Mouse (Mus musculus) heart, postnatal 0 days (tissue): ENCODE results near the gene BC035044. TPM values are rescaled to one million over a fixed set of nuclear protein-coding genes. Genes with fewer than 3 reads are reported as not detected.
"Not testable (repeated sequence)": the region's sequence is repeated elsewhere in the genome, so short reads cannot be mapped to it uniquely, and the experiment has no call there.

Experiments used
- ATAC-seq: fragments of 200-750 bp; cut with Nextera tagmentation; 2 replicates; pipeline ENCODE4 v1.8.0; 2017; ENCODE audit warnings: low read depth, moderate number of reproducible peaks, moderate library complexity; ENCODE audit not compliant: insufficient read depth
- DNase-seq: peaks from one replicate; pipeline ENCODE4 v3.0.0-alpha.2; 2016; ENCODE audit warnings: low spot score
- H3K27ac ChIP-seq: fragments of 300-500 bp; sonication (generic); 2 replicates; pipeline ENCODE4 v1.5.1; 2014; ENCODE audit warnings: low read depth, mild to moderate bottlenecking
- H3K27me3 ChIP-seq: fragments of 300-500 bp; sonication (generic); 2 replicates; pipeline ENCODE4 v1.6.1; 2014; ENCODE audit warnings: low read length, mixed read lengths; ENCODE audit not compliant: control insufficient read depth, insufficient read depth
- H3K36me3 ChIP-seq: fragments of 300-500 bp; sonication (generic); replicated peaks from 2 replicates; pipeline ENCODE4 v1.6.1; 2014; ENCODE audit warnings: low read length, mixed read lengths; ENCODE audit not compliant: control insufficient read depth, insufficient read depth
- H3K4me1 ChIP-seq: fragments of 300-500 bp; sonication (generic); 2 replicates; pipeline ENCODE4 v1.6.1; 2014; ENCODE audit warnings: antibody characterized with exemption; ENCODE audit not compliant: control insufficient read depth, insufficient read depth
- H3K4me2 ChIP-seq: fragments of 300-500 bp; sonication (generic); 2 replicates; pipeline ENCODE4 v1.6.1; 2014; ENCODE audit warnings: low read depth, mild to moderate bottlenecking, low read length, moderate library complexity
- H3K4me3 ChIP-seq: fragments of 300-500 bp; sonication (generic); 2 replicates; pipeline ENCODE4 v1.5.1; 2014; ENCODE audit warnings: low read depth, low read length
- H3K9ac ChIP-seq: fragments of 300-500 bp; sonication (generic); replicated peaks from 2 replicates; pipeline ENCODE4 v1.6.1; 2014; ENCODE audit warnings: low read depth, low read length, mixed read lengths
- H3K9me3 ChIP-seq: fragments of 300-500 bp; sonication (generic); replicated peaks from 2 replicates; pipeline ENCODE4 v1.6.1; 2016; ENCODE audit warnings: low read length; ENCODE audit not compliant: control insufficient read depth
- CTCF ChIP-seq: IDR thresholded peaks from 2 replicates; pipeline ENCODE4 v1.5.1; 2016; ENCODE audit warnings: antibody characterized with exemption, control low read depth, low read depth
- EP300 ChIP-seq: IDR thresholded peaks from 2 replicates; pipeline ENCODE4 v1.6.1; 2016; ENCODE audit warnings: antibody characterized with exemption, low read depth
- WGBS: fragments of 180-500 bp; shearing (Covaris S2); extraction: QIAGEN DNeasy Blood & Tissue Kit; methylation state at CpG from one replicate; pipeline ENCODE4 v1.1.7; 2014; 5-methylcytosine and 5-hydroxymethylcytosine counted together
- microRNA-seq: library from miRNA; unstranded; fragments of <30 nt; microRNA quantifications from one replicate; pipeline ENCODE4, GENCODE M21; 2016
- polyA plus RNA-seq: library from polyadenylated mRNA; unstranded; fragments of >200 nt; fragmentation: Nextera tagmentation; extraction: Ambion mirVana; gene quantifications from 2 replicates; pipeline ENCODE4 v1.2.1, GENCODE M21; 2015
- total RNA-seq: library from RNA; depleted of rRNA; stranded (reverse); fragments of >200 nt; gene quantifications from 2 replicates; pipeline ENCODE4 v1.2.3, GENCODE M21; 2014; ENCODE audit warnings: low replicate concordance; rRNA removed

The BC035044 gene
- total and polyA plus RNA-seq, 2 experiments from 2014 or later = not detected

DNA sequence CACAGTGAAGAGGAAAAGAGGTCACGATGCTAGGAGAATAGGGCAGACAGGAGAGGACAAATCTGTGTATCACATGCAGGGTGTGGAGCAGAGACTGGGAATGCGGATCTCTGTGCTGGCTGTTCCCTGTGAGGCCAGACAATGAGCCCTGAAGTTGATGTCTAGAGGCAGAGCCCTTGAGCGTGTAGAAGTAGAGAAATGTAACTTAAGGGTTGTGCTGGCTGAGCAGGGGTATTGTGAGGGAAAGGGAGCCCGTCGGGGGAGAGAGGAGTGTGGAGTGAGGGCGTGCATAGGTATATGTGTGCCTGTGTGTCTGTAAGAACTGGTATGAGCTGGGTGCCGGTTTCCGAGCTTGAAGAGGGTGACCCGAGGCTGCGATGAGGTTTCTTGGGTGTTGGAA is 88.4 kb downstream of the BC035044 start:
- no peak overlapping the region for H3K9ac ChIP-seq
- peak overlapping the region; percentile 55 for H3K27ac ChIP-seq
- peak overlapping the region; percentile 43 for H3K4me3 ChIP-seq
- peak overlapping the region; percentile 66 for H3K4me2 ChIP-seq
- TF ChIP-seq CTCF (no peak), EP300 (no peak)
- DNase-seq (no peak), ATAC-seq (peak; percentile 24; the same call in 1 of the 2 replicates)
- H3K27me3 ChIP-seq = no peaks in the 10 kb centered on the region
- 11% methylated on average over 10 of the region's 10 CpGs for WGBS
- H3K9me3 ChIP-seq = no peaks in the 10 kb centered on the region
- peaks cover 4% of the 10 kb centered on the region; the same call in 1 of the 2 replicates for H3K4me1 ChIP-seq
- H3K36me3 ChIP-seq = no peaks in the 10 kb centered on the region

DNA sequence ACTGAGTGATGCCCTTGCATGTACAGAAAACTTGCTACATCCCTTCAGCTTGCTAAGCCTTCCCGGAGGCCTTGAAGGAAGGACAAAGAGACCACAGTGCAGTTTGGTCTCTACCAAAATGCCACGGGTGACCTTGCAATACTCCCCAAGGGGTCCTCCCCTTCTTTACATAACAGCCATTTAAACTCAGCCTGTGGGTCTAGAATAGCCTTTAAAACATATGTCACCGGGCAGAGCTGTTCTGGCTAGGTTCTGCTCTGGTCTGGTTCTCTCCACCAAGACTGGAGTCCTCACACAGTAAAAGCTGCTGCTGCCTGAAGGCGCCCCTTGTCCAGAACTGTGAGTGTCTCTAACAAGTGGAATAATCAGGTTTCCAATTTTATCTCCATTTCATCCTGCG is 90.2 kb downstream of the BC035044 start:
- not testable (repeated sequence) for H3K27me3 ChIP-seq, ATAC-seq, H3K9me3 ChIP-seq, H3K4me2 ChIP-seq, H3K4me3 ChIP-seq, H3K27ac ChIP-seq, H3K36me3 ChIP-seq, H3K4me1 ChIP-seq, H3K9ac ChIP-seq, DNase-seq
- WGBS = 82% methylated on average over 5 of the region's 5 CpGs

DNA sequence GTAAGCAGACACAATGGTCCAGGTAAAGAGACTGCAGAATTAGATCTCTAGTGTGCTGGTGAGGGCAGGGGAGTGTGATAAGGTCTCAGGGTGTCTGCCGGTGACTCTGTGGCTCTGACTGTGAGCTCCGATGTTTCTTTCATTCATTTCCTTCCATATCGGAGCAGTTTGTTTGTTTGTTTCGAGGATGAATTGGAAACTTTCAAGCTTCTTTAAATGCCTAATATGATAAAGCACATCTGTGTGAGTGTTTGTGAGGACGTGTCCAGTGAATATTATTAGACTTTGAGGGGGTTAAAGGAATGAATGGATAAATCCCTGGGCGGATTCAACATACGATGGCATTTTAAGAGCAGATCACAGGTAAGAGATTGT is 91.0 kb downstream of the BC035044 start:
- 21% methylated on average over 7 of the region's 7 CpGs for WGBS
- Histone ChIP-seq H3K27ac (no peak overlapping the region), H3K4me2 (peak overlapping the region; percentile 58), H3K4me3 (peak overlapping the region; percentile 76), H3K9ac (0 out of 2 replicates have a peak overlapping the region, but pooled peaks have one; percentile 62), H3K36me3 (no peaks in the 10 kb centered on the region), H3K27me3 (no peaks in the 10 kb centered on the region), H3K4me1 (peaks cover 4% of the 10 kb centered on the region; the same call in 1 of the 2 replicates), H3K9me3 (no peaks in the 10 kb centered on the region)
- ATAC-seq (no peak), DNase-seq (no peak)
- TF ChIP-seq EP300 (no peak), CTCF (no peak)

DNA sequence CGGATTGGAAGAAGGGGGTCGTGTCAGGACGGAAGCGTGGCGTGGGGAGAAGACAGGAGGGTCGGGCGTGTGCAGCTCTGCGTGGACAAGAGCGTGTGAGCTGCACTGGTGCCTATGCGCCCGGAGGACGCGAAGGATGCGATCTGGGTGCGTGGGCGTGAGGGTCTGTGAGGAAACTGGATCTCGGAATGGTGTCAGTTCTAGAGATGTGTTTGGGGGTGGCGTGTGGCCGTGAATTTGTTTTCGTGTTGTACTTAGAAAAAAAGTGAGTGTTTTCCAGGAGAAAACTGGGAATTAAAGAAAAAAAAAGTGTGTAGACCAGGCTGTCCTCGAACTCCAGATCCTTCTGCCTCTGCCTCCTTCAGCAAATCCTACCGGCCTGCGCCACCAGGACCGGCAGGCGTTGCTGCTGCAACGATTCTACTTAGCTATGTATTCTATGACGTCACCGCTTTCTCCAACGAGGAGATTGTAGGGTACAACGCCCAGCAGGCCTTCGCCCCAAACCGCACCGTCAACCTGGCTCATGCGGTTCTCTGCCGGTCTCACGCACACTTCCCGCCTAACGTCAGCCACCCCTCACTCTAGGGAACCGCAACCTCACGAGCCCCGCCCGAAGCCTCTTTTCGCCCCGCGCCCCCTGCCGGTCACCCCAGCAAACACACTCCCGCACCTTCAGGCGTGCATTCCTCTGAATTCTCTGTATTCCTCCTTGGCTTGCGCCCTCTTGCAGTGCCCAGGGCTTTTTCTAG is 91.6 kb downstream of the BC035044 start:
- Histone ChIP-seq H3K4me2 (peak overlapping the region; percentile 60), H3K9ac (peak overlapping the region; percentile 62), H3K4me3 (peak overlapping the region; percentile 76), H3K27ac (peak overlapping the region; percentile 93)
- DNase-seq = peak; percentile 63
- under 1% methylated on average over 49 of the region's 49 CpGs for WGBS
- not testable (repeated sequence) for H3K9me3 ChIP-seq, H3K4me1 ChIP-seq, H3K27me3 ChIP-seq, H3K36me3 ChIP-seq
- peak; percentile 65 for TF ChIP-seq CTCF
- ATAC-seq = peak; percentile 67

Small RNAs within 50 kb of the gene (microRNA-seq; reads per million reads assigned to microRNA genes)
- gene Gm27336 = not detected

Other genes with a start within 250 kb of the BC035044 start
- not detected in 2 replicates for gene Clec2h, start 228.7 kb downstream of the BC035044 start, total RNA-seq
- gene Clec2h, start 228.7 kb downstream of the BC035044 start, polyA plus RNA-seq = not detected in 2 replicates
- gene Klrb1, start 168.1 kb downstream of the BC035044 start, total RNA-seq = not detected in 2 replicates
- not detected in 2 replicates for gene Klrb1, start 168.1 kb downstream of the BC035044 start, polyA plus RNA-seq
- gene Klrb1c, start 101.9 kb downstream of the BC035044 start, total RNA-seq = not detected in 2 replicates
- not detected in 2 replicates for gene Klrb1c, start 101.9 kb downstream of the BC035044 start, polyA plus RNA-seq
- gene Gm44511, start 64.8 kb downstream of the BC035044 start, total RNA-seq = not detected in 2 replicates
- gene Gm44511, start 64.8 kb downstream of the BC035044 start, polyA plus RNA-seq = not detected in 2 replicates
- not detected in 2 replicates for gene Klrb1b, start 64.8 kb downstream of the BC035044 start, total RNA-seq
- not detected in 2 replicates for gene Klrb1b, start 64.8 kb downstream of the BC035044 start, polyA plus RNA-seq
- not detected in 2 replicates for gene Clec2i, start 3.5 kb downstream of the BC035044 start, total RNA-seq
- not detected in 2 replicates for gene Clec2i, start 3.5 kb downstream of the BC035044 start, polyA plus RNA-seq
- not detected in 2 replicates for gene Clec2g, start 43.3 kb upstream of the BC035044 start, total RNA-seq
- gene Clec2g, start 43.3 kb upstream of the BC035044 start, polyA plus RNA-seq = not detected in 2 replicates
- gene Klrb1f, start 154.8 kb upstream of the BC035044 start, total RNA-seq = not detected in 2 replicates
- gene Klrb1f, start 154.8 kb upstream of the BC035044 start, polyA plus RNA-seq = 0.23 and 0.34 TPM in 2 replicates
- not detected in 2 replicates for gene Clec2e, start 209.8 kb upstream of the BC035044 start, total RNA-seq
- not detected in 2 replicates for gene Clec2e, start 209.8 kb upstream of the BC035044 start, polyA plus RNA-seq